11 mouse cellular contexts compared by ENCODE assay signal in genomic region chr11:113183556-113183955, GRCm38 (mm10).
DNase-seq lines count a peak whose midpoint lies in the region; ATAC-seq and TF ChIP-seq lines count a peak whose summit lies in the region.
"Had no signal": no experiment of that assay in that cellular context is flagged by ENCODE, and none has a peak within 500 bp of the region (broad histone marks: within the 10 kb centered on the region; RNA-seq: fewer than 3 reads in every experiment).

No protein-coding gene starts in this region.

- peak overlapping the region; percentile 1; the same call in 1 of the 2 replicates for H3K27ac ChIP-seq in heart, embryonic 13.5 days (replicated peaks)
- peak overlapping the region; percentile 46; the same call in 1 of the 2 replicates for H3K27ac ChIP-seq in embryonic facial prominence, embryonic 12.5 days
- peak overlapping the region; percentile 82 for H3K27ac ChIP-seq in limb, embryonic 10.5 days

- no peak overlapping the region for H3K4me3 ChIP-seq in heart, embryonic 13.5 days
- H3K4me3 ChIP-seq in embryonic facial prominence, embryonic 12.5 days, result no peak overlapping the region
- no peak overlapping the region for H3K4me3 ChIP-seq in limb, embryonic 10.5 days
- H3K4me3 ChIP-seq: myocyte had no signal

- no peaks in the 10 kb centered on the region for H3K36me3 ChIP-seq in heart, embryonic 13.5 days
- H3K36me3 ChIP-seq in embryonic facial prominence, embryonic 12.5 days, result no peaks in the 10 kb centered on the region
- H3K36me3 ChIP-seq in limb, embryonic 10.5 days, result no peaks in the 10 kb centered on the region

- H3K4me1 ChIP-seq in heart, embryonic 13.5 days, result peaks cover 11% of the 10 kb centered on the region
- H3K4me1 ChIP-seq in embryonic facial prominence, embryonic 12.5 days, result peaks cover 30% of the 10 kb centered on the region
- peaks cover 85% of the 10 kb centered on the region for H3K4me1 ChIP-seq in limb, embryonic 10.5 days

- no peak for TF ChIP-seq CTCF in brain, embryonic 14.5 days (IDR thresholded peaks at IDR 0.05; ENCODE audit: borderline replicate concordance, extremely low read depth, insufficient read depth, insufficient read length)

- intact Hi-C loops in heart, postnatal 14 days (cut with DNase I), result loop anchor here (5.0 kb wide), 1 partner anchor 439 kb away; no protein-coding TSS in a partner anchor

- H3K9me3 ChIP-seq in heart, embryonic 13.5 days, result no peaks in the 10 kb centered on the region
- no peaks in the 10 kb centered on the region for H3K9me3 ChIP-seq in embryonic facial prominence, embryonic 12.5 days
- H3K9me3 ChIP-seq in limb, embryonic 10.5 days (replicated peaks), result no peaks in the 10 kb centered on the region

- no peak for TF ChIP-seq POLR2A in brain, embryonic 14.5 days (IDR thresholded peaks at IDR 0.05; ENCODE audit: borderline replicate concordance, extremely low read depth, insufficient read depth, insufficient read length, poor library complexity, severe bottlenecking)

- H3K9ac ChIP-seq in heart, embryonic 13.5 days, result no peak overlapping the region
- no peak overlapping the region for H3K9ac ChIP-seq in embryonic facial prominence, embryonic 12.5 days

- ATAC-seq in heart, embryonic 13.5 days (ENCODE audit: extremely low read depth, insufficient number of reproducible peaks, low FRiP score, low TSS enrichment), result no peak
- ATAC-seq in embryonic facial prominence, embryonic 12.5 days (ENCODE audit: insufficient number of reproducible peaks, insufficient read depth, low FRiP score, low TSS enrichment), result no peak
- no peak for ATAC-seq in erythroblast, adult 5-6 weeks (replicated peaks; ENCODE audit: low FRiP score, poor library complexity, severe bottlenecking)
- ATAC-seq: lung, postnatal 0 days had no signal

- DNase-seq in heart, postnatal 14 days, result no peak
- DNase-seq in brain, embryonic 14.5 days (ENCODE audit: low read depth), result peak; percentile 62
- DNase-seq in limb, embryonic 10.5 days (ENCODE audit: low spot score), result no peak
- DNase-seq in right cerebral cortex, adult 2 months (ENCODE audit: low spot score in 2 of 2), result no peak
- DNase-seq in lung, postnatal 4 days, result no peak
- DNase-seq: gastrocnemius, postnatal 25 days had no signal

- no peak overlapping the region for H3K4me2 ChIP-seq in heart, embryonic 13.5 days
- H3K4me2 ChIP-seq in embryonic facial prominence, embryonic 12.5 days (replicated peaks), result no peak overlapping the region

- 73% methylated on average over 5 of the region's 5 CpGs for WGBS in heart, embryonic 13.5 days
- WGBS in embryonic facial prominence, embryonic 12.5 days, result 50% methylated on average over 5 of the region's 5 CpGs
- WGBS in limb, embryonic 10.5 days, result 78% methylated on average over 5 of the region's 5 CpGs

- 0 out of 2 replicates have a peak, but pooled peaks cover 13% of the 10 kb centered on the region for H3K27me3 ChIP-seq in heart, embryonic 13.5 days (replicated peaks)
- H3K27me3 ChIP-seq in embryonic facial prominence, embryonic 12.5 days, result no peaks in the 10 kb centered on the region
- no peaks in the 10 kb centered on the region for H3K27me3 ChIP-seq in limb, embryonic 10.5 days (ENCODE audit: low read depth, poor library complexity, severe bottlenecking)

Comparison
In these comparisons a context has a peak if more than half of its experiments do, and no peak if none do; other contexts are left out.
1. H3K27ac ChIP-seq: peak in every context shown above with its lines; median percentile 82 in limb, embryonic 10.5 days; 46 in embryonic facial prominence, embryonic 12.5 days; 1 in heart, embryonic 13.5 days.